Mouse (Mus musculus): ENCODE measurements around the gene Adam17. TPM values are rescaled to one million over a fixed set of nuclear protein-coding genes. Genes with fewer than 3 reads are reported as not detected.
"Not testable (repeated sequence)": the region's sequence is repeated elsewhere in the genome, so short reads cannot be mapped to it uniquely, and the experiment has no call there.

The Adam17 gene
- polyA plus RNA-seq, 1 experiment from 2014 or later, result 9.9 TPM

GRCm38 (mm10) chr12:21410620-21411019, 37.2 kb upstream of the Adam17 start:
- 60% methylated on average over 2 of the region's 2 CpGs for WGBS (ENCODE audit: insufficient replicate concordance)
- Histone ChIP-seq H3K4me2 (ENCODE audit: low read depth, low read length) (no peak overlapping the region), H3K36me3 (replicated peaks; ENCODE audit: insufficient read depth, low read length) (peaks cover 25% of the 10 kb centered on the region), H3K27me3 (ENCODE audit: insufficient read depth, low read length) (no peaks in the 10 kb centered on the region), H3K4me3 (ENCODE audit: low read depth, low read length) (no peak overlapping the region), H3K4me1 (ENCODE audit: insufficient read depth) (peaks cover 14% of the 10 kb centered on the region), H3K9me3 (ENCODE audit: low read length) (0 out of 2 replicates have a peak, but pooled peaks cover 5% of the 10 kb centered on the region), H3K27ac (ENCODE audit: low read depth) (no peak overlapping the region), H3K9ac (replicated peaks) (no peak overlapping the region)
- ATAC-seq, result no peak
- DNase-seq, result no peak
- TF ChIP-seq CTCF (IDR thresholded peaks at IDR 0.05; ENCODE audit: low read depth), result no peak
- TF ChIP-seq EP300 (IDR thresholded peaks at IDR 0.05; ENCODE audit: low read depth), result no peak

- Histone ChIP-seq H3K4me2 (ENCODE audit: low read depth, low read length) (no peak overlapping the region), H3K27ac (ENCODE audit: low read depth) (no peak overlapping the region), H3K9me3 (ENCODE audit: low read length) (0 out of 2 replicates have a peak, but pooled peaks cover 5% of the 10 kb centered on the region), H3K9ac (replicated peaks) (no peak overlapping the region), H3K4me1 (ENCODE audit: insufficient read depth) (peaks cover 4% of the 10 kb centered on the region), H3K27me3 (ENCODE audit: insufficient read depth, low read length) (no peaks in the 10 kb centered on the region), H3K36me3 (replicated peaks; ENCODE audit: insufficient read depth, low read length) (peaks cover 19% of the 10 kb centered on the region; the same call in 1 of the 2 replicates), H3K4me3 (ENCODE audit: low read depth, low read length) (no peak overlapping the region)
- WGBS (ENCODE audit: insufficient replicate concordance), result 93% methylated on average over 3 of the region's 3 CpGs
- DNase-seq (no peak), ATAC-seq (no peak)
- TF ChIP-seq CTCF (IDR thresholded peaks at IDR 0.05; ENCODE audit: low read depth) (no peak), EP300 (IDR thresholded peaks at IDR 0.05; ENCODE audit: low read depth) (no peak)
Observed at GRCm38 (mm10) chr12:21409651-21410050, 36.2 kb upstream of the Adam17 start.

GRCm38 (mm10) chr12:21408789-21409367, 35.4 kb upstream of the Adam17 start:
- Histone ChIP-seq H3K9ac (replicated peaks) (no peak overlapping the region), H3K27ac (ENCODE audit: low read depth) (no peak overlapping the region), H3K36me3 (replicated peaks; ENCODE audit: insufficient read depth, low read length) (peaks cover 19% of the 10 kb centered on the region; the same call in 1 of the 2 replicates), H3K4me1 (ENCODE audit: insufficient read depth) (no peaks in the 10 kb centered on the region), H3K4me2 (ENCODE audit: low read depth, low read length) (no peak overlapping the region), H3K4me3 (ENCODE audit: low read depth, low read length) (no peak overlapping the region), H3K27me3 (ENCODE audit: insufficient read depth, low read length) (no peaks in the 10 kb centered on the region), H3K9me3 (ENCODE audit: low read length) (0 out of 2 replicates have a peak, but pooled peaks cover 5% of the 10 kb centered on the region)
- no peak for ATAC-seq
- no peak for DNase-seq
- 89% methylated on average over 2 of the region's 2 CpGs for WGBS (ENCODE audit: insufficient replicate concordance)
- TF ChIP-seq CTCF (IDR thresholded peaks at IDR 0.05; ENCODE audit: low read depth) (no peak), EP300 (IDR thresholded peaks at IDR 0.05; ENCODE audit: low read depth) (no peak)

GRCm38 (mm10) chr12:21402771-21403170, 29.3 kb upstream of the Adam17 start:
- 94% methylated on average over 5 of the region's 5 CpGs for WGBS (ENCODE audit: insufficient replicate concordance)
- Histone ChIP-seq H3K27me3 (ENCODE audit: insufficient read depth, low read length) (no peaks in the 10 kb centered on the region), H3K4me3 (ENCODE audit: low read depth, low read length) (no peak overlapping the region), H3K4me2 (ENCODE audit: low read depth, low read length) (no peak overlapping the region), H3K36me3 (replicated peaks; ENCODE audit: insufficient read depth, low read length) (peaks cover 11% of the 10 kb centered on the region), H3K9ac (replicated peaks) (no peak overlapping the region), H3K27ac (ENCODE audit: low read depth) (no peak overlapping the region), H3K9me3 (ENCODE audit: low read length) (no peaks in the 10 kb centered on the region), H3K4me1 (ENCODE audit: insufficient read depth) (no peaks in the 10 kb centered on the region)
- DNase-seq, result no peak
- TF ChIP-seq CTCF (IDR thresholded peaks at IDR 0.05; ENCODE audit: low read depth) (no peak), EP300 (IDR thresholded peaks at IDR 0.05; ENCODE audit: low read depth) (no peak)
- ATAC-seq, result no peak

GRCm38 (mm10) chr12:21386201-21386600, 12.8 kb upstream of the Adam17 start:
- DNase-seq, result no peak
- peaks cover 23% of the 10 kb centered on the region for H3K36me3 ChIP-seq (replicated peaks; ENCODE audit: insufficient read depth, low read length)
- H3K27me3 ChIP-seq (ENCODE audit: insufficient read depth, low read length), result no peaks in the 10 kb centered on the region
- no peak overlapping the region for H3K27ac ChIP-seq (ENCODE audit: low read depth)
- WGBS (ENCODE audit: insufficient replicate concordance), result 84% methylated on average over 2 of the region's 2 CpGs
- no peaks in the 10 kb centered on the region for H3K9me3 ChIP-seq (ENCODE audit: low read length)
- ATAC-seq, result no peak
- no peak overlapping the region for H3K9ac ChIP-seq (replicated peaks)
- no peaks in the 10 kb centered on the region for H3K4me1 ChIP-seq (ENCODE audit: insufficient read depth)
- H3K4me3 ChIP-seq (ENCODE audit: low read depth, low read length), result no peak overlapping the region
- no peak overlapping the region for H3K4me2 ChIP-seq (ENCODE audit: low read depth, low read length)
- TF ChIP-seq EP300 (IDR thresholded peaks at IDR 0.05; ENCODE audit: low read depth) (no peak), CTCF (IDR thresholded peaks at IDR 0.05; ENCODE audit: low read depth) (no peak)

- not testable (repeated sequence) for H3K27me3 ChIP-seq (ENCODE audit: insufficient read depth, low read length); H3K4me3 ChIP-seq (ENCODE audit: low read depth, low read length); H3K36me3 ChIP-seq (replicated peaks; ENCODE audit: insufficient read depth, low read length); DNase-seq; H3K9ac ChIP-seq (replicated peaks); H3K9me3 ChIP-seq (ENCODE audit: low read length); H3K4me1 ChIP-seq (ENCODE audit: insufficient read depth); H3K4me2 ChIP-seq (ENCODE audit: low read depth, low read length); H3K27ac ChIP-seq (ENCODE audit: low read depth)
- ATAC-seq, result peak; percentile 29; the same call in 1 of the 2 replicates
- WGBS (ENCODE audit: insufficient replicate concordance), result 30% methylated on average over 6 of the region's 6 CpGs
Observed at GRCm38 (mm10) chr12:21378765-21379346, 5.4 kb upstream of the Adam17 start.
